Mouse (Mus musculus): ENCODE measurements around the gene Abcc12.

GRCm38 (mm10) chr8:86599299-86599698 lies 18.8 kb upstream of the Abcc12 start:
- TF ChIP-seq CTCF (conservative IDR thresholded peaks at IDR 0.05; ENCODE audit: low read length), result no peak
- TF ChIP-seq POU5F1 (IDR thresholded peaks at IDR 0.05; ENCODE audit: borderline replicate concordance, low read length), result no peak
- no peak for TF ChIP-seq NANOG (IDR thresholded peaks at IDR 0.05; ENCODE audit: borderline replicate concordance, low read length)
